Mouse (Mus musculus) brain, embryonic 14.5 days (tissue): ENCODE measurements around the gene Sf3b4. TPM values are rescaled to one million over a fixed set of nuclear protein-coding genes. Genes with fewer than 3 reads are reported as not detected.

Source experiments
- DNase-seq: peaks from one replicate; pipeline ENCODE4 v3.0.0-alpha.2; 2011; ENCODE audit warnings: low read depth
- CTCF ChIP-seq: fragments of 200-500 bp; IDR thresholded peaks from 2 replicates; pipeline ENCODE4 v1.5.1; 2012; ENCODE audit warnings: inconsistent platforms, mild to moderate bottlenecking, moderate library complexity, borderline replicate concordance; ENCODE audit not compliant: insufficient read depth, insufficient read length; ENCODE audit errors: extremely low read depth
- POLR2A ChIP-seq: fragments of 200-500 bp; IDR thresholded peaks from 2 replicates; pipeline ENCODE4 v1.6.1; 2012; ENCODE audit warnings: mild to moderate bottlenecking, inconsistent platforms, borderline replicate concordance; ENCODE audit not compliant: poor library complexity, insufficient read depth, insufficient read length, severe bottlenecking; ENCODE audit errors: extremely low read depth
- polyA plus RNA-seq: library from polyadenylated mRNA; depleted of rRNA; stranded (reverse); fragments of >200 nt; gene quantifications from 2 replicates; pipeline ENCODE4 v1.2.3, GENCODE M21; 2012; rRNA removed

Gene Sf3b4
- polyA plus RNA-seq, 1 experiment, result 112 TPM

DNA sequence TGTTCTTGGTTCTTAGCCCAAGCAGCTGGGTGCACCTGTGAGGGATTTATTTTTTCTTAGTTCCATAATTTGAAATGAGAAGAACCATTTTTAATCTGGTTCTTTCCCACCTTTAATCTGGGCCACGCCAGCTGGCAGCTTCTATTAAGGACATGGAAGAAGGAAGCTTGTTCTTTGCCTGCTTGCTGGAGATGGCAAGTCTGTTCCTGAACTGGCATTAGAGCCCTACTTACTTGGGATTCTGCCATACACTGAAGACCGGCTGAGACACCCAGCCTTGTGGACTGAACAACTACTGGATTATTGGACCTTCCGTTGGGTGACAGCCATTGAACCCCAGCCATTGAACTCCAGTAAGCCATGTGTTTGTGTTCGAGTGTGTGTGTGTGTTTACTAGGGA, 50.6 kb downstream of the Sf3b4 start:
- DNase-seq, result no peak
- no peak for TF ChIP-seq POLR2A
- TF ChIP-seq CTCF, result no peak

DNA sequence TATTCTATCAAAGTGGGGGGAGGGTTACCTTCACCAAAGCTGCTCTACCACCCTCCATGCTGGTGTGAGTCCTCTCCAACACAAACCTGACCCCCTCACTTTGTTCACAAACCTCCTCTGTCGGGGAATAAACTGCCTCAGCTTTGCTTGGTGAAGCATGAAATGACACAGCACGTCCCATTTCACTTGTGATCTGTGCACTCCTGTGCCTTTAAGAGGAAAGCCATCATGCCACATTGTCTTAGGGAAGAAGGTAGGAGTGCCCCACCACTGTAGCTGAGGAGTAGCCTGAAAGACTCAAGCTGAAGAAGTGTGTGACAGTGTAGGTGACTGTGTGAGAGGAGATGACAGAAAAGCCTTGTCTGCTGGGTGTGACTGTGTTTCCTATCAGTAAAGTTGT, 53.3 kb downstream of the Sf3b4 start:
- TF ChIP-seq CTCF, result no peak
- no peak for TF ChIP-seq POLR2A
- no peak for DNase-seq

Other genes starting within 250 kb of the Sf3b4 start
- gene Anp32e, start 243.1 kb upstream of the Sf3b4 start, polyA plus RNA-seq, result 98.6 and 107 TPM in 2 replicates
- gene Plekho1, start 176.3 kb upstream of the Sf3b4 start, polyA plus RNA-seq, result 180 and 199 TPM in 2 replicates
- 30.8 and 31.3 TPM in 2 replicates for gene Vps45, start 113.9 kb upstream of the Sf3b4 start, polyA plus RNA-seq
- 7.0 and 8.6 TPM in 2 replicates for gene Otud7b, start 67.8 kb upstream of the Sf3b4 start, polyA plus RNA-seq
- 10.1 and 10.2 TPM in 2 replicates for gene Mtmr11, start 10.3 kb upstream of the Sf3b4 start, polyA plus RNA-seq
- 101 and 136 TPM in 2 replicates for gene Sv2a, start 8.8 kb downstream of the Sf3b4 start, polyA plus RNA-seq
- 48.1 and 54.5 TPM in 2 replicates for gene Bola1, start 47.4 kb downstream of the Sf3b4 start, polyA plus RNA-seq
- gene Hist2h2ab, start 47.5 kb downstream of the Sf3b4 start, polyA plus RNA-seq, result 2.2 and 10.2 TPM in 2 replicates
- gene Hist2h2ac, start 48.5 kb downstream of the Sf3b4 start, polyA plus RNA-seq, result 8.3 and 12.6 TPM in 2 replicates
- 12.3 and 19.6 TPM in 2 replicates for gene Hist2h2be, start 48.8 kb downstream of the Sf3b4 start, polyA plus RNA-seq
- gene Hist2h3c2, start 66.8 kb downstream of the Sf3b4 start, polyA plus RNA-seq, result 62.0 and 84.4 TPM in 2 replicates
- 7.9 and 27.8 TPM in 2 replicates for gene Hist2h2aa2, start 67.9 kb downstream of the Sf3b4 start, polyA plus RNA-seq
- 90.6 and 97.0 TPM in 2 replicates for gene Hist2h2aa1, start 73.2 kb downstream of the Sf3b4 start, polyA plus RNA-seq
- not detected in 2 replicates for gene Hist2h3c1, start 74.4 kb downstream of the Sf3b4 start, polyA plus RNA-seq
- 5.9 and 7.0 TPM in 2 replicates for gene Hist2h4, start 91.0 kb downstream of the Sf3b4 start, polyA plus RNA-seq
- 76.5 and 89.8 TPM in 2 replicates for gene Hist2h3b, start 96.3 kb downstream of the Sf3b4 start, polyA plus RNA-seq
- gene Hist2h2bb, start 97.4 kb downstream of the Sf3b4 start, polyA plus RNA-seq, result 9.3 and 14.5 TPM in 2 replicates
- 1.4 and 1.8 TPM in 2 replicates for gene Fcgr1, start 121.6 kb downstream of the Sf3b4 start, polyA plus RNA-seq